Mouse (Mus musculus) neural tube, embryonic 13.5 days (tissue): ENCODE measurements around the gene Tldc1. TPM values are rescaled to one million over a fixed set of nuclear protein-coding genes. Genes with fewer than 3 reads are reported as not detected.

Experiments
- ATAC-seq: fragments of 200-750 bp; cut with Nextera tagmentation; 2 replicates; pipeline ENCODE4 v1.8.0; 2017; ENCODE audit warnings: low read depth, mild to moderate bottlenecking, moderate TSS enrichment, moderate library complexity
- H3K27ac ChIP-seq: fragments of 300-500 bp; sonication (generic); replicated peaks from 2 replicates; pipeline ENCODE4 v1.5.1; 2015; ENCODE audit warnings: moderate library complexity, mild to moderate bottlenecking, inconsistent platforms
- H3K27me3 ChIP-seq: fragments of 300-500 bp; sonication (generic); 2 replicates; pipeline ENCODE4 v1.6.1; 2015; ENCODE audit warnings: mild to moderate bottlenecking, inconsistent platforms
- H3K36me3 ChIP-seq: fragments of 300-500 bp; sonication (generic); 2 replicates; pipeline ENCODE4 v1.6.1; 2015; ENCODE audit warnings: mild to moderate bottlenecking, inconsistent platforms
- H3K4me1 ChIP-seq: fragments of 300-500 bp; sonication (generic); replicated peaks from 2 replicates; pipeline ENCODE4 v1.6.1; 2015; ENCODE audit warnings: inconsistent platforms
- H3K4me2 ChIP-seq: fragments of 300-500 bp; sonication (generic); 2 replicates; pipeline ENCODE4 v1.6.1; 2015; ENCODE audit warnings: inconsistent platforms, mild to moderate bottlenecking, moderate library complexity
- H3K4me3 ChIP-seq: fragments of 300-500 bp; sonication (generic); 2 replicates; pipeline ENCODE4 v1.5.1; 2015; ENCODE audit warnings: mild to moderate bottlenecking, inconsistent platforms
- H3K9ac ChIP-seq: fragments of 300-500 bp; sonication (generic); 2 replicates; pipeline ENCODE4 v1.6.1; 2015; ENCODE audit warnings: moderate library complexity, mild to moderate bottlenecking, inconsistent platforms
- H3K9me3 ChIP-seq: fragments of 300-500 bp; sonication (generic); 2 replicates; pipeline ENCODE4 v1.6.1; 2016; ENCODE audit warnings: inconsistent platforms
- WGBS: fragments of 180-500 bp; shearing (Covaris S2); methylation state at CpG from one replicate; pipeline ENCODE4 v1.1.7; 2015; 5-methylcytosine and 5-hydroxymethylcytosine counted together
- polyA plus RNA-seq: library from polyadenylated mRNA; unstranded; fragments of >200 nt; fragmentation: Nextera tagmentation; extraction: Ambion mirVana; gene quantifications from 2 replicates; pipeline ENCODE4 v1.2.1, GENCODE M21; 2015

The Tldc1 gene
- polyA plus RNA-seq, 1 experiment from 2014 or later: 14.6 TPM

GRCm38 (mm10) chr8:119783579-119783978, 5.4 kb upstream of the Tldc1 start:
- Histone ChIP-seq H3K4me3 (no peak overlapping the region), H3K4me2 (no peak overlapping the region), H3K9me3 (no peaks in the 10 kb centered on the region), H3K9ac (no peak overlapping the region), H3K36me3 (no peaks in the 10 kb centered on the region), H3K27ac (no peak overlapping the region), H3K27me3 (no peaks in the 10 kb centered on the region), H3K4me1 (peaks cover 33% of the 10 kb centered on the region)
- ATAC-seq: no peak
- WGBS: 66% methylated on average over 6 of the region's 6 CpGs

- no peaks in the 10 kb centered on the region for H3K9me3 ChIP-seq
- no peak overlapping the region for H3K9ac ChIP-seq
- H3K4me3 ChIP-seq: no peak overlapping the region
- no peaks in the 10 kb centered on the region for H3K27me3 ChIP-seq
- ATAC-seq: no peak
- 5% methylated on average over 5 of the region's 5 CpGs for WGBS
- H3K36me3 ChIP-seq: no peaks in the 10 kb centered on the region
- H3K4me1 ChIP-seq: peaks cover 34% of the 10 kb centered on the region
- no peak overlapping the region for H3K27ac ChIP-seq
- no peak overlapping the region for H3K4me2 ChIP-seq
Observed at GRCm38 (mm10) chr8:119782715-119783114, 4.5 kb upstream of the Tldc1 start.

GRCm38 (mm10) chr8:119781086-119781840, 3.0 kb upstream of the Tldc1 start:
- H3K9me3 ChIP-seq: no peaks in the 10 kb centered on the region
- H3K4me3 ChIP-seq: no peak overlapping the region
- ATAC-seq: no peak
- H3K27me3 ChIP-seq: no peaks in the 10 kb centered on the region
- peaks cover 42% of the 10 kb centered on the region for H3K4me1 ChIP-seq
- WGBS: 71% methylated on average over 4 of the region's 4 CpGs
- no peaks in the 10 kb centered on the region for H3K36me3 ChIP-seq
- H3K4me2 ChIP-seq: no peak overlapping the region
- H3K9ac ChIP-seq: no peak overlapping the region
- no peak overlapping the region for H3K27ac ChIP-seq

- H3K36me3 ChIP-seq: no peaks in the 10 kb centered on the region
Observed at GRCm38 (mm10) chr8:119780402-119781049, 2.3 kb upstream of the Tldc1 start.

DNA sequence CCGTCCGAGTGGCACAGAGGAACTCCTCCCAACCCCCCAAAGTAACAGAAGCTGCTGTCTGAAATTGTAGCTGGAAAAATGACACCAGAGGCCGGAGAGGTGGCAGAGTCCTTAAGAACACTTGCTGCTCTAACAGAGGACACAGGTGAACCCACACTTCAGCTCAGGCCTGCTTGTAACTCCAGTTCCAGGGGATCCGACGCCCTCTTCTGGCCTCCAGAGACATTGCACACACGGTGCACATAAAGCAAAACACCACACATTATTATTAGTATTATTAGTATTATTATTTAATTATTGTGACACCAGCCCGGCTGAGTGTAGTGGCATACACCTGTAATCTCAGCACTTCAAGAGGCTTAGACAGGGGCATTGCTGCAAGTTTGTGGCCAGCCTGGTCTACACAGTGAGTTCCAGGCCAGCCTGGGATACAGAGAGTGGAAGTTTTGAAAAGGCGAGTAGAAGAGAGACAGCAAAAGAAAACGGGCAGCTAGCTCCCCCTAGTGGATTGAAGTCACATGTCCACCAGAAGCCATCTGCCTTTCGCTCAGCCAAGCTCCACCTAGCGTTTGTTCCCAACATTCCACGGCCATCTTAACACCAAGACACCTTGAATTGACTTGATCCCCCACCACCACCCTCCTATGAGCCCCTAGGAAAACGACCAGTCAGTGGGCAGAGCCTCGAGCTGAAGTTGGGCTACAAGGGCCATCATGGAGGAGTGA, 959 bp upstream of the Tldc1 start:
- peak overlapping the region; percentile 91; the same call in 1 of the 2 replicates for H3K27ac ChIP-seq
- no peak for ATAC-seq
- no peaks in the 10 kb centered on the region for H3K27me3 ChIP-seq
- H3K4me3 ChIP-seq: no peak overlapping the region
- H3K4me1 ChIP-seq: peaks cover 27% of the 10 kb centered on the region
- H3K9ac ChIP-seq: no peak overlapping the region
- peak overlapping the region; percentile 73; the same call in 1 of the 2 replicates for H3K4me2 ChIP-seq
- no peaks in the 10 kb centered on the region for H3K36me3 ChIP-seq
- H3K9me3 ChIP-seq: no peaks in the 10 kb centered on the region
- WGBS: 24% methylated on average over 14 of the region's 14 CpGs

More at GRCm38 (mm10) chr8:119780402-119781049, 2.3 kb upstream of the Tldc1 start:
- no peak overlapping the region for H3K4me3 ChIP-seq
- no peaks in the 10 kb centered on the region for H3K27me3 ChIP-seq
- H3K4me1 ChIP-seq: peaks cover 34% of the 10 kb centered on the region
- H3K9ac ChIP-seq: no peak overlapping the region
- 80% methylated on average over 9 of the region's 9 CpGs for WGBS
- no peaks in the 10 kb centered on the region for H3K9me3 ChIP-seq
- no peak overlapping the region for H3K27ac ChIP-seq
- ATAC-seq: no peak
- H3K4me2 ChIP-seq: no peak overlapping the region

- peak; percentile 46 for ATAC-seq
- Histone ChIP-seq H3K4me1 (peaks cover 23% of the 10 kb centered on the region), H3K4me3 (peak overlapping the region; percentile 65), H3K9me3 (no peaks in the 10 kb centered on the region), H3K27ac (peak overlapping the region; percentile 91), H3K27me3 (no peaks in the 10 kb centered on the region), H3K36me3 (no peaks in the 10 kb centered on the region), H3K9ac (peak overlapping the region; percentile 83), H3K4me2 (peak overlapping the region; percentile 73)
- WGBS: 21% methylated on average over 7 of the region's 7 CpGs
Observed at GRCm38 (mm10) chr8:119777765-119778164, 451 bp downstream of the Tldc1 start.

- 0 out of 2 replicates have a peak overlapping the region, but pooled peaks have one; percentile 83 for H3K9ac ChIP-seq
- H3K27ac ChIP-seq: no peak overlapping the region
- WGBS: 89% methylated on average over 7 of the region's 7 CpGs
- H3K4me2 ChIP-seq: peak overlapping the region; percentile 73
- no peak for ATAC-seq
- no peak overlapping the region for H3K4me3 ChIP-seq
- no peaks in the 10 kb centered on the region for H3K27me3 ChIP-seq
- no peaks in the 10 kb centered on the region for H3K9me3 ChIP-seq
- peaks cover 23% of the 10 kb centered on the region for H3K4me1 ChIP-seq
- H3K36me3 ChIP-seq: peaks cover 9% of the 10 kb centered on the region
Observed at GRCm38 (mm10) chr8:119776668-119777245, 1.5 kb downstream of the Tldc1 start.

- Histone ChIP-seq H3K4me2 (no peak overlapping the region), H3K4me1 (no peaks in the 10 kb centered on the region), H3K9ac (no peak overlapping the region), H3K9me3 (no peaks in the 10 kb centered on the region), H3K27ac (no peak overlapping the region), H3K36me3 (peaks cover 68% of the 10 kb centered on the region), H3K4me3 (no peak overlapping the region), H3K27me3 (no peaks in the 10 kb centered on the region)
- 86% methylated on average over 22 of the region's 22 CpGs for WGBS
- no peak for ATAC-seq
Observed at GRCm38 (mm10) chr8:119765761-119766444, 12.3 kb downstream of the Tldc1 start.

GRCm38 (mm10) chr8:119765311-119765710, 12.9 kb downstream of the Tldc1 start:
- Histone ChIP-seq H3K9me3 (no peaks in the 10 kb centered on the region), H3K27ac (no peak overlapping the region), H3K4me1 (no peaks in the 10 kb centered on the region), H3K27me3 (no peaks in the 10 kb centered on the region), H3K36me3 (peaks cover 68% of the 10 kb centered on the region), H3K9ac (no peak overlapping the region), H3K4me3 (no peak overlapping the region), H3K4me2 (no peak overlapping the region)
- no peak for ATAC-seq
- WGBS: 88% methylated on average over 10 of the region's 10 CpGs

- peaks cover 6% of the 10 kb centered on the region; the same call in 1 of the 2 replicates for H3K4me1 ChIP-seq
- no peak overlapping the region for H3K27ac ChIP-seq
- no peak for ATAC-seq
- no peaks in the 10 kb centered on the region for H3K27me3 ChIP-seq
- no peaks in the 10 kb centered on the region for H3K9me3 ChIP-seq
- no peak overlapping the region for H3K4me3 ChIP-seq
- no peak overlapping the region for H3K4me2 ChIP-seq
- peaks cover 55% of the 10 kb centered on the region for H3K36me3 ChIP-seq
- H3K9ac ChIP-seq: no peak overlapping the region
- WGBS: 91% methylated on average over 21 of the region's 21 CpGs
Observed at GRCm38 (mm10) chr8:119762226-119763220, 15.7 kb downstream of the Tldc1 start.
